Mouse (Mus musculus) bone marrow, adult 2 months (tissue): ENCODE data around the gene Gm29797.

ENCODE experiments used
- CTCF ChIP-seq: fragments of 200-500 bp; IDR thresholded peaks from 2 replicates; pipeline ENCODE4 v1.5.1; 2011; ENCODE audit warnings: low read length, control low read depth; ENCODE audit not compliant: control insufficient read depth, insufficient read depth
- POLR2A ChIP-seq: fragments of 200-500 bp; IDR thresholded peaks from 2 replicates; pipeline ENCODE4 v1.6.1; 2011; ENCODE audit warnings: low read depth, mild to moderate bottlenecking, control low read depth, low read length, borderline replicate concordance; ENCODE audit not compliant: control insufficient read depth

DNA sequence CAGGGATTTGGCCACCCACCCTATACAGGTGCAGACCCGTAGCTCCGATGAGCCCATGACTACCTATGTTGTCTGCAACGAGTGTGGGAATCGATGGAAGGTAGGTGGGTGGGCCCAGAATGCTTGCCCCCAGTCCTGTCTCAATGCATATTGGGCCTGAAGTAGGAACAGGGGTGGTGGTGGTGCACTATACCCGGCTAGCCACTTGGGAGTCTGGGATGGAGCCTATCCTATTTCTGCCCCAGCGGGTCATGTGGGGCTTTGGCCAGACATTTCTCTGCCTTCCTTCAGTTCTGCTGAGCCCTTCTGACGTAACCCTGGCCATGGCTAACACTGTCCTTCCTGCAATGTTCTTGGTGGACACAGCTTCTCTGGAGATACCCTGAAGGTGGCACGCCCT, 30.8 kb downstream of the Gm29797 start:
- no peak for TF ChIP-seq CTCF
- no peak for TF ChIP-seq POLR2A
